Mouse (Mus musculus): ENCODE data around the gene Ccnb3. TPM values are rescaled to one million over a fixed set of nuclear protein-coding genes. Genes with fewer than 3 reads are reported as not detected.
"Not testable (repeated sequence)": the region's sequence is repeated elsewhere in the genome, so short reads cannot be mapped to it uniquely, and the experiment has no call there.

Gene Ccnb3
- polyA plus RNA-seq (2016; fragmentation: Nextera tagmentation; extraction: Ambion mirVana), result not detected in 2 replicates

DNA sequence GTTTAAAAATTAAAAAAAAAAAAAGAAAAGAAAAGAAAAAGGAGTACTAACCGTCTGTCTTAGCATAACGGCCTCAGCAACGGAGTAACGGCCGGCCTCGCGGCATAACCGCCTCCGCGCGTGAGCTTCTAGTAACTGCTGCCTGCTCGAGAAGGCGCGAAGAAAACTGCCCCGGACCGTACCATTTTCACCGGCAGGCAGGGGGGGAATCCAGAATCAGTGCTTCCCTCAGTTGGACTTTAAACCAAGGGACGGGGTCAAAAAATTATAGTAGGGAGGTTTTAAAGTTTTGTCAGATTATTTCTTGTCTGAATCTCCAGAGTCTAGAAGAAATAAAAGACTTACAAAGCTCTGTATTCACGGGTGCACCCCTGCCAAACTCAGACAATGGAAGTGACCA lies at the start of gene Ccnb3:
Gene Ccnb3 (minus strand): TSS at position 101 of the 400 bp plus-strand sequence.
- Histone ChIP-seq H3K4me3 (no peak within 1 kb of the TSS), H3K27ac (no peak within 1 kb of the TSS), H3K9ac (no peak within 1 kb of the TSS), H3K9me3 (no peaks in the 10 kb centered on the region), H3K27me3 (replicated peaks) (no peaks in the 10 kb centered on the region), H3K4me1 (no peaks in the 10 kb centered on the region), H3K36me3 (no peaks in the 10 kb centered on the region), H3K4me2 (replicated peaks) (no peak within 1 kb of the TSS)
- WGBS, result 93% methylated on average over 19 of the region's 19 CpGs
- no peak for ATAC-seq (ENCODE audit: low FRiP score, low read depth)

DNA sequence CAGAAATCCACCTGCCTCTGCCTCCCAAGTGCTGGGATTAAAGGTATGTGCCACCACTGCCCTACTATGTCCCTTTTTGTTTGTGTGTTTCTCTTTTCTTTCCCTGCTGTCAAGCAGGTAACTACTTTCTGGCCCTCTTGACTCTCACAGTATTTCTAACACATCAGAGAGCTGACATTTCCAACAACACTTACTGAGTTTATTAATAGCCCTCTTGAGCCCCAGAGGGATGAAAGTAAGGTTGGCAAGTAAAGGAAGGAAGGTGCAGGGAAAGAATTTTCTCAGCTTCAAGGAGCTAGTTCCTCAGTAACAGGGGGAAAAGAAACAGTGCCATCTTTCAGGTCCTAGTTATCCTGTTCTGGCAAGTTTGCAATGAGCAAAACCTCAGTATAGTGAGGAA lies 48.9 kb upstream of the Ccnb3 start:
- no peaks in the 10 kb centered on the region for H3K36me3 ChIP-seq
- no peaks in the 10 kb centered on the region for H3K9me3 ChIP-seq
- H3K4me3 ChIP-seq, result no peak overlapping the region
- no peak overlapping the region for H3K9ac ChIP-seq
- H3K27ac ChIP-seq, result no peak overlapping the region
- ATAC-seq (ENCODE audit: low FRiP score, low read depth), result no peak
- no peaks in the 10 kb centered on the region for H3K27me3 ChIP-seq (replicated peaks)
- no peaks in the 10 kb centered on the region for H3K4me1 ChIP-seq
- H3K4me2 ChIP-seq (replicated peaks), result no peak overlapping the region

DNA sequence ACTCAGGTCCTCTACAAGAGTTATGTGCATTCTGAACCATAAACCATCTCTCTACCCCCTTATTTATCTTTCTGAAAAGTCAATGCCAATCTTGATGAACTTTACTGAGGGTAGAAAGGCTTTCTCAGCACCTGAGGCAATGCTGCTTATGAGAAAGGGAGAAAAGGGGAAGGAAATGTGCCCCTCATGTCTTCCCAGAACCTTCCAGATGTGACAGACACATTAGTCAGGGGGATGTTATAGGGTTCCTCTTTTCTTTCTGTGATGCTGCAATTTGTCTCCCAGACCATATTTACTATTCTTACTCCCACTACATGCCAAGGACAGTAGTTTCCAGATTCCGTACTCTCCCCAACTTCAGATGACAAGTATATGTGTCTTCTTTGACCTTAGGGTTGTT lies 44.5 kb upstream of the Ccnb3 start:
- no peaks in the 10 kb centered on the region for H3K27me3 ChIP-seq (replicated peaks)
- H3K4me1 ChIP-seq, result no peaks in the 10 kb centered on the region
- no peaks in the 10 kb centered on the region for H3K36me3 ChIP-seq
- 96% methylated on average over 1 of the region's 1 CpGs for WGBS
- H3K9ac ChIP-seq, result no peak overlapping the region
- no peak overlapping the region for H3K27ac ChIP-seq
- no peak overlapping the region for H3K4me2 ChIP-seq (replicated peaks)
- no peak overlapping the region for H3K4me3 ChIP-seq
- no peaks in the 10 kb centered on the region for H3K9me3 ChIP-seq
- no peak for ATAC-seq (ENCODE audit: low FRiP score, low read depth)

DNA sequence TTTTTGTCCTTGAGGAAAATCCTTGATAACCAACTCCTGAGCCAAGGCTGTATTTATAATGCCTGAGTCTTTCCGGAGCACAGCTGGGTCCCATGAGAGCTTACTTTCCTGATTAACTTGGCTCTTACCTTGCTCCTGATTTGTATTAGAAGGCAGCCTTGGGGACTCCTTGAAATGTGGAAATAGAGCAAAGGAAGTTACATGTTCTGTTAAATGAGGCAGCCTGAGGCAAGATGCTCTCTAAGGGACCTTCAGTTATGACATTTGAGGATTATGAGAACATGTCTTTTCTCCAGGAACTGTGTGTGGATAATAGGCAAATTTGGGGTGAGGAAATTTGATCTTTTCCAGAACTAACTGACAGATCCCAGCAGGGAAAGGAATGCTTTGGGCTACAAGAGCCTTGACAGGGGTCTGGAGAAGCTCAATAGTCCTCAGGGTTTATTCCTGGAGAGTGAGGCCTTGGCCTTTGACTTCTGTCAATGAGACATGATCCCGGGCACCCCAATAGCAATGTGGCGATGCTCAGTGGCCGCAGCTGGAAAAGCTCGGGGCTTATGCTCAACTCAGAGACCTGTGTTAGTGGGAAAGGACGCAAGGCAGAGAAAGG lies 38.5 kb upstream of the Ccnb3 start:
- Histone ChIP-seq H3K4me3 (no peak overlapping the region), H3K9me3 (no peaks in the 10 kb centered on the region), H3K4me2 (replicated peaks) (no peak overlapping the region), H3K4me1 (no peaks in the 10 kb centered on the region), H3K36me3 (no peaks in the 10 kb centered on the region), H3K9ac (no peak overlapping the region), H3K27ac (no peak overlapping the region), H3K27me3 (replicated peaks) (no peaks in the 10 kb centered on the region)
- no peak for ATAC-seq (ENCODE audit: low FRiP score, low read depth)
- 88% methylated on average over 6 of the region's 6 CpGs for WGBS

DNA sequence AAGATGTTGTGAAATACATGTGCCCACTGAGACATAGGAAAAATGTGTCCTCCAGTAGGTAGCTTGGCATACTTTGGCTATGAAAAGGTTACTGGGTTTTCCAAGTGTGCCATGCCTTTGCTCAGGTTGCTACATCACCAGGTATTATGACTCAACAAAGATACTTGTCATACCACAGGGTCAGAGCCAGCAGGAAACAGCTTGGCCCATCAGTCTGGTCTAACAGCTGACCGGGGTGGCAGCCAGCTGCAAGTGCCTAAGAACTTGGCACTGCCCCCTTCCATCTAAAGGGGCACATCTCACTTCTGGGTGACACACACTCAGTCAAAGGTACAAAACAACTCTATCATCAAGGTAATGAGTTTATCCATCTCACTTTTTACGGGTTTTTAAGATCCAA lies 26.6 kb upstream of the Ccnb3 start:
- 79% methylated on average over 2 of the region's 2 CpGs for WGBS
- no peak overlapping the region for H3K9ac ChIP-seq
- no peaks in the 10 kb centered on the region for H3K27me3 ChIP-seq (replicated peaks)
- H3K4me1 ChIP-seq, result no peaks in the 10 kb centered on the region
- no peak overlapping the region for H3K4me2 ChIP-seq (replicated peaks)
- H3K9me3 ChIP-seq, result 0 out of 2 replicates have a peak, but pooled peaks cover 3% of the 10 kb centered on the region
- no peak overlapping the region for H3K4me3 ChIP-seq
- no peaks in the 10 kb centered on the region for H3K36me3 ChIP-seq
- ATAC-seq (ENCODE audit: low FRiP score, low read depth), result no peak
- H3K27ac ChIP-seq, result no peak overlapping the region

DNA sequence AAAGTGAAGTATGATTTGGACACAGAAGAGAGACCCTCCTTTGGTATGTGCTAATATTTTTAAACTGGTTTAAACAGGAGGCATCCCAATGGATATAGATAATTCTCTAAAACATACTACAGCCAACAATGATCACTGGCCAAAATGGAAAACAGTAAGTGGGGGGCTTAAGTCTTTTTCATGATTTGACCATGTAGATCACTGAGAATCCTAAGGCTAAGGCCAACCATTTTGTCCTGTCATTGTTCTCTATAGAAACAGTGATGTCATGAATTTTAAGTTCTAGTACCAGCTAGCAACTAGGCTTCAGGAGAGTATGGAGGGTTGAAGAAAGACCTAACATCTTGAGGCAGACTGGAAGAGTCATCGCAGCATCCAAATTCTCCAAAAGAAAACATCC lies 25.8 kb upstream of the Ccnb3 start, which contains the start of gene Akap4:
Gene Akap4 (plus strand): TSS at position 301 of the 400 bp plus-strand sequence.
- no peaks in the 10 kb centered on the region for H3K27me3 ChIP-seq (replicated peaks)
- H3K9me3 ChIP-seq, result 0 out of 2 replicates have a peak, but pooled peaks cover 2% of the 10 kb centered on the region
- WGBS, result 100% methylated on average over 1 of the region's 1 CpGs
- no peak within 1 kb of the TSS for H3K27ac ChIP-seq
- H3K36me3 ChIP-seq, result no peaks in the 10 kb centered on the region
- no peak within 1 kb of the TSS for H3K4me3 ChIP-seq
- H3K4me1 ChIP-seq, result no peaks in the 10 kb centered on the region
- no peak for ATAC-seq (ENCODE audit: low FRiP score, low read depth)
- H3K4me2 ChIP-seq (replicated peaks), result no peak within 1 kb of the TSS
- H3K9ac ChIP-seq, result no peak within 1 kb of the TSS

DNA sequence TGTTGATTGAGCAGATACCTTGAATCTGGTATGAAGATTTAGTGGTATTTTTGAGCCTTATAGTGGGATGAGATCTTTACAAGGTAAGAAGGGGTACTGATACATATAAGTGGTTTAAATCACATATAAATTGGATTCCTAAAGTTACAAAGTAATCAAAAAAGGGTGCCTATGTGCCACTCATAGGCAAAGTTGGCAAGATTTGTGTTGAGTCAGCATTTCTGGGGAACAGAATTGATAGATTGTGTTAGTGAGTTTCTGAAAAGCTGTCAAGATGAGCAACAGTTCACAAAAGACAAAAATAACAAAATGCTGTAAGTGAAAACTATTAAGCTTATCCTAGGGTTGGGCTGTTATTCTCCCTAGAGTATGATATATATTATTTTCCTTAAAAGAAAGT lies 22.7 kb upstream of the Ccnb3 start:
- no peak for ATAC-seq (ENCODE audit: low FRiP score, low read depth)
- no peak overlapping the region for H3K27ac ChIP-seq
- H3K9ac ChIP-seq, result no peak overlapping the region
- no peak overlapping the region for H3K4me3 ChIP-seq
- H3K4me1 ChIP-seq, result no peaks in the 10 kb centered on the region
- no peak overlapping the region for H3K4me2 ChIP-seq (replicated peaks)
- H3K36me3 ChIP-seq, result no peaks in the 10 kb centered on the region
- H3K9me3 ChIP-seq, result no peaks in the 10 kb centered on the region
- H3K27me3 ChIP-seq (replicated peaks), result no peaks in the 10 kb centered on the region

DNA sequence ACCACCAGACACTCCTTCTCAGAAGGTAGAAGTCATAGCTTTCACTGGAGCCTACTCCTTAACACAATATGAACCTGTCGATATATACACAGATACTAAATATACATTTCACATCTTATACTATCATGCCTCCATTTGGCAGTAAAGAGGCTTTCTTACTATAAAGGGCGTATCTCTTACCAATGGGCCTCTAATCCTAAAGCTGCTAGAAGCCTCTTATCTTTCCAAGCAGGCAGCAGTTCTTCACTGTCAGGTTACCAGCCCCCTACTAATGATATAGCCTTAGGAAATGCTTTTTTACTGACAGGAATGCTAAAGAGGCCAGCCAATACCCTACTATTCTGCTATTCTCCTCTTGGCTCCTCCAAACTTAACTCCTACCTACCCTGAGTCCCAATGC lies 16.2 kb upstream of the Ccnb3 start:
- H3K4me3 ChIP-seq, result no peak overlapping the region
- no peak overlapping the region for H3K9ac ChIP-seq
- no peak overlapping the region for H3K27ac ChIP-seq
- no peaks in the 10 kb centered on the region for H3K27me3 ChIP-seq (replicated peaks)
- no peaks in the 10 kb centered on the region for H3K9me3 ChIP-seq
- no peaks in the 10 kb centered on the region for H3K36me3 ChIP-seq
- ATAC-seq (ENCODE audit: low FRiP score, low read depth), result no peak
- 86% methylated on average over 2 of the region's 2 CpGs for WGBS
- no peaks in the 10 kb centered on the region for H3K4me1 ChIP-seq
- H3K4me2 ChIP-seq (replicated peaks), result no peak overlapping the region

DNA sequence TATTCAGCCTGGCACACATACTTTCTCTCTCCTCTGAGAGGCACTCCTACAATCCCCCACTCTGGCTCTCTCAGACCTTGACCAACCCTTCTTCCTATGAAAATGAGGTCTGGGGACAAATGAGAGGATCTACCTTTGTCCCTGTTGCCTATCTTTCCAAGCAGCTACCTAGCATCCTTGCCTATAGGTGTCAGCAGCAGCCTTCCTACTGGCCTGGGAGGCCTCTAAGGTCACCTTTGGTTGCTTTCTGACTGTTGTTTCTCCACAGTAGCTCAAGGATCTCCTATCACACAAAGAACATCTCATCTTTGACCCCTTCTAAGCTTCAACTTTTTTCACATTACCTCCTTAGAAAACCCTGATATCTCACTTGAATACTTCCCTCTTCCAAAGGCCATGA lies 15.6 kb upstream of the Ccnb3 start:
- no peak overlapping the region for H3K27ac ChIP-seq
- no peak overlapping the region for H3K9ac ChIP-seq

DNA sequence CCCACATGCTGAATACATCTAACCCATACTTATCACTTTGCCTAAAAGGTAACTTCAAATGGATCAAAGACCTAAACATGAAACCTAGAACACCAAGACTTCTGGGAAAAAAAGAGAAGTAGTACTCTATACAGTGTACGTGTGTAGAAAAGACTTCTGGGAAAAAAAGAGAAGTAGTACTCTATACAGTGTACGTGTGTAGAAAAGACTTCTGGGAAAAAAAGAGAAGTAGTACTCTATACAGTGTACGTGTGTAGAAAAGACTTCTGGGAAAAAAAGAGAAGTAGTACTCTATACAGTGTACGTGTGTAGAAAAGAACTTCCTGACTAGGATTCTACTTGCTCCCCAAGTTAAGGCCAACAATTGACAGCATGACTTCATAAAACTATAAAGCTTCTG lies 57.5 kb downstream of the Ccnb3 start:
- not testable (repeated sequence) for H3K27me3 ChIP-seq (replicated peaks); H3K36me3 ChIP-seq; H3K9me3 ChIP-seq; H3K4me3 ChIP-seq; H3K27ac ChIP-seq; ATAC-seq (ENCODE audit: low FRiP score, low read depth); H3K4me2 ChIP-seq (replicated peaks); H3K4me1 ChIP-seq; H3K9ac ChIP-seq
- 86% methylated on average over 4 of the region's 4 CpGs for WGBS

More for the DNA sequence above, 15.6 kb upstream of the Ccnb3 start:
- ATAC-seq (ENCODE audit: low FRiP score, low read depth), result no peak
- H3K36me3 ChIP-seq, result no peaks in the 10 kb centered on the region
- no peaks in the 10 kb centered on the region for H3K9me3 ChIP-seq
- no peaks in the 10 kb centered on the region for H3K27me3 ChIP-seq (replicated peaks)
- H3K4me2 ChIP-seq (replicated peaks), result no peak overlapping the region
- no peaks in the 10 kb centered on the region for H3K4me1 ChIP-seq
- no peak overlapping the region for H3K4me3 ChIP-seq

DNA sequence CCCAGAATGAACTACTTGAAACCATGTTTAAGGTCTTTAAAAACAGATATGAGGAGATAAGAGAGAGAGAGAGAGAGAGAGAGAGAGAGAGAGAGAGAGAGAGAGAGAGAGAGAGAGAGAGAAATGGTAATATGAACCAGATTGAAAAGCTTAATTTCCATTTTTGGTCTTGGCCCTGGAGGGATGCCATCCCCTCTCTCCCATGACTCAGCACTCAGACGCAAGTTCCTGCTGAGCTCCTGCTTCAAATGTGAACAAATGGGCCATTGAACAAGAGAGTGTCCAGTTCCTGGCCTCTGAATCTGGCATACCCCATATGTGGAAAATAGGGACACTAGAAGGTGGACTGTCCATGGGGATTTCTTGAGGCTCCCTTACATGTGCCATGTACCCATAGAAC lies 69.5 kb downstream of the Ccnb3 start:
- no peak overlapping the region for H3K4me2 ChIP-seq (replicated peaks)
- no peak for ATAC-seq (ENCODE audit: low FRiP score, low read depth)
- no peaks in the 10 kb centered on the region for H3K27me3 ChIP-seq (replicated peaks)
- no peak overlapping the region for H3K27ac ChIP-seq
- H3K4me1 ChIP-seq, result no peaks in the 10 kb centered on the region
- no peak overlapping the region for H3K9ac ChIP-seq
- H3K9me3 ChIP-seq, result no peaks in the 10 kb centered on the region
- WGBS, result 72% methylated on average over 1 of the region's 1 CpGs
- no peak overlapping the region for H3K4me3 ChIP-seq
- no peaks in the 10 kb centered on the region for H3K36me3 ChIP-seq

DNA sequence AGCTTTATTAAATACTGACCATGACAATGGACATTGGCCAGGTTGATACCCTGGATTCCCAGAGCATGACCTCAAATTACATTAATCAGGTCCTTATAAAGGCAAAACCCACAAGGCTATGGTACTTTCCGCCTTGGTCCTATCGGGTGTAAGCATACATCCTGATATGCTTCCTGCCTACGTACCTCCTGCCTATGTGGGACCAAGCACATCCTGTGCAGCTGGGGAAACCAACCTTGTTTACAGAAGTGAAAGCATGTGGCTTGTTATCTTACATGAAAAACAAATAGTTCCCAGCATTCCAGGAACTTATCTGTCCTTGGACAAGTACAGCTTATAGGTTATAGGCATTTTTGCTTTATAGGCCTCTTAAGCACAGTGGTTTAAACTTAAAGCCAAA lies 72.8 kb downstream of the Ccnb3 start:
- no peak for ATAC-seq (ENCODE audit: low FRiP score, low read depth)
- no peak overlapping the region for H3K9ac ChIP-seq
- no peak overlapping the region for H3K4me2 ChIP-seq (replicated peaks)
- 85% methylated on average over 3 of the region's 3 CpGs for WGBS
- H3K4me1 ChIP-seq, result no peaks in the 10 kb centered on the region
- no peak overlapping the region for H3K27ac ChIP-seq
- no peaks in the 10 kb centered on the region for H3K27me3 ChIP-seq (replicated peaks)
- no peak overlapping the region for H3K4me3 ChIP-seq
- no peaks in the 10 kb centered on the region for H3K36me3 ChIP-seq
- H3K9me3 ChIP-seq, result no peaks in the 10 kb centered on the region
